Mouse (Mus musculus) kidney, adult 10 weeks (tissue): ENCODE measurements around the gene Vgll4. TPM values are rescaled to one million over a fixed set of nuclear protein-coding genes. Genes with fewer than 3 reads are reported as not detected.

Source experiments
- polyA plus RNA-seq: library from polyadenylated mRNA; stranded (reverse); fragments of 350-450 nt; fragmentation: Illumina TruSeq; extraction: RNeasy Lipid Tissue Mini Kit (QIAGEN cat#74804); gene quantifications from one replicate; pipeline ENCODE4 v1.2.3, GENCODE M21; 2014; ENCODE audit warnings: low read depth, low replicate concordance

Vgll4 gene
- polyA plus RNA-seq = 14.1 TPM

DNA sequence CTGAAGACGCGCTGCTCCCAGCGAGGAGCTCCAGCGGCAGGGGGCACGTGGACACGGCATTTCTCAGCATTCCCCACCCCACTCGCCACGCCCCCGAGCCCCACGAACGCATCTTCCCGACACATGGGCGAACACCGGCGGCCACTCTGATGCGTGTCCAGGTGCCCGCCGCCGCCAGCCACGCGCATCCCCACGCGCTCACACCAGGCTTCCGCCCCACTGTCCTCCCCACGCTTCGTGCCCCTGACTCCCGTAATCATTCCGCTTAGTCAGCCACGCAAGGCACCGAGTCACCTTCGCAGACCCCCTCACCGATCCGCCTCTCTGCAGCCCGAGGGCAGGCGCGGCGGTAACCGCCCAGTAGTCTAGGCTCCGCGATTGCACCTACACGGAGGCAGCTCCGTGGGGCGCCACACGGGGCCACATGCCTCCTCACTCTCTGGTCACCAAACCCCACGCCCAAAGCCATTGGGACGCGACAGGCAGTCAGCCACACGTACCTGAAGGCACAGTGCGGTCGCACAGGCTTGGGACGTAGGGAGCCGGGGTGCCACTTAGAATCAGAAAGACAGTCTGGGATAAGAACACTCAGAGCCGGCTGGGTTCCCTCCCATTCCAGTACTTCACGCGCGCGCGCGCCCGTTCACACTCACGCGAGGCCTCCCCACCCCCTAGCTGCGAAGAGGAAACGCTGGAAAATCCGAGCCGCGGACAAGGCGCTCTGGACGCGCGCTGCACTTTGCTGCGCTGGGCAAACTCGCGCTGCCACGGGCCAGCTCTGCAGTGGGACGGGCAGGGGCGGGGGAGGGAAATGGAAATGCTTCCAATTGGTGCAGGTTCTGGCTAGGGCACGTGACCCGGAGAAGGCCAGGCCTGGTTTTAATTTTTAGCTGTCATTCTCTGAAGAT, at the start of gene Vgll4:
TSS of gene Vgll4 (minus strand) at position 782 of the 908 bp plus-strand sequence.

Other genes with a start within 250 kb of the Vgll4 start
- gene Tamm41, start 67.9 kb upstream of the Vgll4 start, polyA plus RNA-seq = 13.1 TPM
- 4.4 TPM for gene Syn2, start 164.9 kb upstream of the Vgll4 start, polyA plus RNA-seq